Comparison of ENCODE assay signal across 30 mouse cellular contexts in the genomic region with DNA sequence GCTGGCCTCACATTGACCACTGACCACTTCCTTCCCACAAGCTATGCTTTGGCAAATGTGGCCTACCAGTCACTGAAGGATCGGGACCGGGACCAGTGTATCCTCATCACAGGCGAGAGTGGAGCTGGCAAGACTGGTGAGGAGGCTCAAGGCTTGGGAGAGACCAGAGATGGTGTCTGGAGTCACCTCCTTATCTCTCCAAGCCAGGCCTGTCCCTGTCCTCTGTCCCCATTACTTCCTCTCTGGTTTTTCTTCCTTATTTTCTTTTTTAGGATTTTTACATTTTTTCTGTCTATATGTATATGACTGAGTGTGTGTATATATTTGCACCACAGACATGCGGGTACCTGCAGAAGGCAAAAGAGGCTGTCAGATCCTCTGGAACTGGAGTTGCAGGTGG. TPM values are rescaled to one million over a fixed set of nuclear protein-coding genes. Genes with fewer than 3 reads are reported as not detected.
"Had no signal": no experiment of that assay in that cellular context is flagged by ENCODE, and none has a peak within 500 bp of the region (broad histone marks: within the 10 kb centered on the region; RNA-seq: fewer than 3 reads in every experiment).

No protein-coding gene starts in this region.

- H3K27ac ChIP-seq: kidney, embryonic 15.5 days; left cerebral cortex, adult 2 months; limb, embryonic 10.5 days; limb, embryonic 13.5 days; liver, embryonic 13.5 days; macrophage; midbrain, embryonic 10.5 days; midbrain, embryonic 13.5 days; neural tube, embryonic 13.5 days had no signal

- H3K9me3 ChIP-seq: kidney, embryonic 15.5 days; limb, embryonic 10.5 days; limb, embryonic 13.5 days; liver, embryonic 13.5 days; megakaryocyte, embryonic 14.5 days; midbrain, embryonic 10.5 days; midbrain, embryonic 13.5 days; neural tube, embryonic 13.5 days had no signal

- H3K9ac ChIP-seq: kidney, embryonic 15.5 days; limb, embryonic 13.5 days; liver, embryonic 13.5 days; lung, embryonic 14.5 days; midbrain, embryonic 13.5 days; neural tube, embryonic 13.5 days had no signal

- H3K4me3 ChIP-seq: kidney, embryonic 15.5 days; left cerebral cortex, adult 2 months; limb, embryonic 10.5 days; limb, embryonic 13.5 days; liver, embryonic 13.5 days; megakaryocyte, embryonic 14.5 days; midbrain, embryonic 10.5 days; midbrain, embryonic 13.5 days; myocyte; neural tube, embryonic 13.5 days had no signal

- H3K27me3 ChIP-seq: kidney, embryonic 15.5 days; limb, embryonic 13.5 days; midbrain, embryonic 13.5 days; neural tube, embryonic 13.5 days had no signal

- ATAC-seq: lung, postnatal 0 days; midbrain, embryonic 13.5 days; midbrain, embryonic 16.5 days had no signal

- DNase-seq: kidney, adult 11 months; kidney, adult 8-10 months; kidney, postnatal 10 days; kidney, postnatal 36 days; layer of hippocampus, postnatal 36 days; liver; liver, embryonic 13.5 days; lung, embryonic 14.5 days; right cerebral cortex, adult 18-20 months; right cerebral cortex, postnatal 14 days; right cerebral cortex, postnatal 4 days; spleen, adult 18-20 months; thymus, adult 18-20 months; thymus, postnatal 36 days had no signal

- H3K4me1 ChIP-seq: limb, embryonic 10.5 days; limb, embryonic 13.5 days; midbrain, embryonic 10.5 days; midbrain, embryonic 13.5 days; neural tube, embryonic 13.5 days had no signal

- H3K36me3 ChIP-seq: kidney, embryonic 15.5 days; limb, embryonic 10.5 days; limb, embryonic 13.5 days; liver, embryonic 13.5 days; midbrain, embryonic 10.5 days; midbrain, embryonic 13.5 days; neural tube, embryonic 13.5 days had no signal

RNA-seq across cellular contexts. Expression of gene Myo1a, which starts 0.8 kb away (rescaled TPM):
- total RNA-seq: monocyte, adult 5-6 weeks had no signal
- polyA plus RNA-seq: macrophage had no signal

RNA-seq across cellular contexts. Expression of gene Tac2, which starts 18.5 kb away (rescaled TPM):
- total RNA-seq: monocyte, adult 5-6 weeks; neutrophil, adult 5-6 weeks had no signal
- polyA plus RNA-seq: lung, embryonic 14.5 days; lung, postnatal 0 days; macrophage; midbrain, embryonic 10.5 days; midbrain, embryonic 13.5 days; testis, adult 2 months; urinary bladder, adult 2 months had no signal
